Mouse (Mus musculus) bone marrow, adult 2 months (tissue): ENCODE measurements around the gene Tbc1d5.

Experiments used
- CTCF ChIP-seq: fragments of 200-500 bp; IDR thresholded peaks from 2 replicates; pipeline ENCODE4 v1.5.1; 2011; ENCODE audit warnings: low read length, control low read depth; ENCODE audit not compliant: control insufficient read depth, insufficient read depth
- POLR2A ChIP-seq: fragments of 200-500 bp; IDR thresholded peaks from 2 replicates; pipeline ENCODE4 v1.6.1; 2011; ENCODE audit warnings: low read depth, mild to moderate bottlenecking, control low read depth, low read length, borderline replicate concordance; ENCODE audit not compliant: control insufficient read depth

DNA sequence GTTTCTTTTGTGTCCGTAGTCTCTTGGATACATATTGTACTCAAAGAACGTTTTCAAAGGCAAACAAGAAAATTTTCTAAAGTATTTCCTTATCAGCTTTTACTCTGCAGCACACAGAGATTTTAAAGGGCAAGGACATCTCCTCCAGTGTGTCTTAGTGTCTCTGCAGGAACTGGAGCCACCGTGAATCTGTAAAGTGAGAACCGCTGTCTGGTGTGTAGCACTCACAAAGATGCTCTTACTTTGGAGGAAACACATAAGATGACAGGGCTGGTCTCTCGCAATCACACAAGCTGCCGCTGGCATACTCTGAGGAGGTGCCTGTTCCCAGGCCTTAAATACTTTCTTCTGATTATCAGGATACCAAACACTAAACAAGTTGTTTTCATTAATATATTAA lies 37.3 kb upstream of the Tbc1d5 start:
- no peak for TF ChIP-seq CTCF
- no peak for TF ChIP-seq POLR2A
